Mouse (Mus musculus) layer of hippocampus, adult 8-10 months (tissue): ENCODE data around the gene Sema5a. TPM values are rescaled to one million over a fixed set of nuclear protein-coding genes. Genes with fewer than 3 reads are reported as not detected.

Experiments
- DNase-seq, 2 experiments: peaks; one replicate each; pipeline ENCODE4 v3.0.0; 2022; ENCODE audit warnings: low spot score in 2 of 2
- total RNA-seq, 4 experiments: library from RNA; stranded (reverse); gene quantifications; 2 replicates each; pipeline ENCODE4 v1.2.4; 2022

The Sema5a gene
- total RNA-seq, 4 experiments from 2014 or later: 61.4 to 71.1 (median 65.6) TPM

DNA sequence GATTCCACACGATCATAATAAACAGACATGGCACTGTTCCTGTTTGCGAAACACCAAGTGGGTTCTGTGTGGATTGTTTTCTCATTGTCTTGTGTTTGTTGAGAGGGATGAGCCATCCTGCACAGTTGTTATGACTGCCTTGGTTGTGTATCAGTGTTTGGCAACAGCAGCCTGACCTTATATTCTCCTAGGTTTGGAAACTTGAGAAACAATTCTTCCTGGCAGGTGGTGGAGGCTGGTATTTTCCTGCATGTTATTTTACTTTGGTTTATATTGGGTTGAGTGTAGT is 292.8 kb downstream of the Sema5a start:
- no peak for DNase-seq

DNA sequence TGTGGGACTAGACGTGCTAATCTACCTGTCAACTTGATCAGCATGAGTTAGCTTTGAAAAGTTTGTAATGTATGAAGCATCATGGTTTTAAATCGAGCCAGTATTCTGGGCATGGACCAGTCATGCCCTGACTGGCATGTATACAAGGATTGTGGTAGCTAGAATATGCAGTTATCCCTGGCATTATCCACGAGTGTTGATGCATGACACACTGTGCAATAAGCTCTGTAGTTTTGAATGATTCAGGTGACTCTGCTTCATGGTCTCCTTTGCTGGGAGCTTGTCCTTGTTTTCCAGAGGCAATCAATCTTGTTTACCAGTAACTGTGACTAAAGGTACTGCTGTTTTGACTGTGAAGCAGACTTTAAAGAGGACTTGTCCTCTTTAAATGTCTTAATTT is 293.5 kb downstream of the Sema5a start:
- no peak for DNase-seq

DNA sequence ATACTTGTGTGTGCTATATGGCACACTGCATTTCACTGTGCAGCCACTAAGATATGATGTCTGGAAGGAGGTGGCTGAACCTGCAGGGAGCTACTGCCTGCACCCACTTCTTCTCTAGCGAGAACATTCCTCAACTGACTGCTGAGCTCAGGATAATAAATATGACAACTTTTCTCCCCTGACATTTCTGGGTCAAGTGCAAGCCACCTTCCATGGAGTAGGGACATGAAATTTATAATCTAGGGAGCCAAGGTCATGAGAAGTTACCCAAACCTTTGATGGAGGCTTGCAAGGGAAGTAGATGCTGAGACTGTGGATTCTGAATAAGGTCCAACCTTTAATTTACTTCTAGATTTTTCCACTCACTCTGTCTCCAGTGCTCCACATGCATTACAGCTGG is 298.1 kb downstream of the Sema5a start:
- no peak for DNase-seq

DNA sequence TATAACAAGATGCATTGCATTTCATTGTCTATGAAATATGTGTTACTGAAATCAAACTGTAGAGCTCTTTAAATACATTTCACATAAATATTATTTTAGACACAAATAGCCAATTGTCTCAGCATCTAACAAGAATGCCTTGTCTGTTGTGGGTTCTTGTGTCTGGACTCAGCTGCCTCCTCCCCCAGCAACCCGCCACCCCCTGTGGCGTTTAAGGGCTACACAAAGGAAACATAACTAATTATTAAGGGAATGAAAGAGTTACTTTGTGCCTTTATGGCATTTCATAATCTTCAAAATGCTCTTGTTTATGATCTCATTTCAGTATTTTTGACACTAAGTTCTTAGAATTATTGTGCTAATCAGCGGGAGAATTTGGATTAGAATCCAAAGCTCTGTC is 298.6 kb downstream of the Sema5a start:
- DNase-seq: no peak

DNA sequence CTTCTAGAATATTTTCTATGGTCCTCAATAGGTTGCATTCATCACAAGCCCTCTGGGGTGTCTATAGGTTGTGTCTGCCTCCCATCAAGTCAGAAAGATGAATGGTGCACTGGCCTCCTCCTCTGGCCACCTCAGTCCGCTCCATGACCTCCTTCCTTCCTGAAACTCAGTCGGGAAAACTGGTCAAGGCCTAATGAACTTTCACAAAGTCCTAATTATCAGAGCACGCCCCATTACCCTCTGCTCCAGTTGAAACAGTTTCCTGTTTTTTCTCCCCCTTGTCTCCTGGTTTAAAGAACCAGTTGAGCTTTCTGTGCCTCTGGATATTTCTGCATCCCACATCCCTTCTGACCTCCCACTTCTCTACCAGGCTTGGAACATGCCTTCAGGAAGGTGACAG is 300.8 kb downstream of the Sema5a start:
- no peak for DNase-seq

DNA sequence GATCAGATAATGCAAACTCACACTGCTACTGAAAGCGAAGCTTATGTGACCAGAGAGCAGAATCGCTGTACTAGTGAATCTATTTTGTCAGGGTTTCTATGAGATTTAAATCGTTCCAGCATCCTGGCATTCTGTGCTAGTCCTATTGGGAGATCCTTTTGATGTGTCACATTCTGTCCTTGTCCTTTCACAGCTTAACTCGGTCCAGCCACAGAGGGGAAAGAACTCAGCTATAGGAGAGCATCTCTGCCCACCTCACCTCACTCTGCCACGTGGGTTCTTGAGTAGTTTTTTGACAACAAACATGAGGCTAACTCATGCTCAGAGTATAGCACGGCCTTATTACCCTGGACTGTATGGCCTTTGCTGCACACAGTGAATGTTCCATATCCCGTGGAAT is 302.1 kb downstream of the Sema5a start:
- no peak for DNase-seq

DNA sequence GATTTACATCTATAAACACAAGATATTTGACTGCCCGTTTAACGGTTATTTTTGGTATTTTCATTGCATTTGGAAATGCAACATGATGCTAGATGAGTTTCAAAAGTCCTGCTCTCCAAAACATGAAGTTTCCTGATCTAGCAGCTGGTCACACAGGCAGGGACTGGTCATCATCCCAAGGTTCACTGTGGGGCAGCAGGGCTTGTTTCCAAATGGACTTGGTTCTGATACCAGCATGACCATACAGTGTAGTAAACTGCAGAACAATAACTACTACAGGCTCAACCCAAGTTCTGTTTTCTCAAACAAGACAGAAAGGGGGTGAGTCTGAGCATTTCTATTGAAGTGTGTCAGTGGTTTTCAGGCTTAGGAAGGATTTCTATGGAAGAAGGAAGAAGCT is 314.3 kb downstream of the Sema5a start:
- no peak for DNase-seq

DNA sequence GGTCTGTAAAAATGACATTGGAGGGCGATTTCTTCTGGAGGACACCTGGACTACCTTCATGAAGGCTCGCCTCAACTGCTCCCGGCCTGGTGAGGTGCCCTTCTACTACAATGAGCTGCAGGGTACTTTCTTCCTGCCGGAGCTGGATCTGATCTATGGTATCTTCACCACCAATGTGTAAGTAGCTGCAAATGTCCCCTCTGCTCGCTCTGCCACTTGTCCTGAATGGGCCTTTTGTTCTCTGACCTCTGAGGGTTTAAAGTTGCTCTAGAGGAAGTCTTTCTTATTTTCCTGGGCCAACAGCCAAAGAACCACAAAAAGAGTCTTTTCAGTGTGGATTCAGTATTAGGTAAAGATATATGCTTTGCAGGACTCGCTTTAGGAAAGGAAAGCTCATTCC is 318.0 kb downstream of the Sema5a start:
- DNase-seq: no peak

DNA sequence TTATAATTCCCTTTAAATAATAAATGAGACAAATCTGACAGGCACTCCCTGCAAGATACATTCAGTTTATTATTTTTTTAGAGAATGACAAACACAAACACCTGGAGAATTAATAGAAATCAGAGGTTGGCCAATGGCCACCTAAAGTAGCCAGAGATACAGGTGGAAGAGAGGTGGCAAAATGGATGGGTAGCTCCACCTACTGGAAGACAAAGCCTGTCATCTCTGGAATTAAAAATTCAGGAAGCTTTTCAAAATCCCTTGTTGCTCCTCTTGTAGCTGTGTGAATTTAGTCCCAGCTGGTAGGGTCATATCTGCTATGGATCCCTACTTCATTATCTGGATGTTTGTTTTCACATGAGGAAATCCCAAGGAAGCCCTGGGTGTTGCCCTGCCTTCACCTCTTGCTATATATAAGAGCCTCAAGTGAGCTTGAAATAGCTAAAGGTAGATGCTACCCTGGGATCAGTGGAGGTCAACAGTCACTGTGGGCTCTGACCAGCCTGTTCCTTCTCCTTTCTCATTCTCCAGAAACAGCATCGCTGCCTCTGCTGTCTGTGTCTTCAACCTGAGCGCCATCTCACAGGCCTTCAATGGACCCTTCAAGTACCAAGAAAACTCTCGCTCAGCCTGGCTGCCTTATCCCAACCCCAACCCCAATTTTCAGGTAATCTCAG is 323.7 kb downstream of the Sema5a start:
- no peak for DNase-seq

DNA sequence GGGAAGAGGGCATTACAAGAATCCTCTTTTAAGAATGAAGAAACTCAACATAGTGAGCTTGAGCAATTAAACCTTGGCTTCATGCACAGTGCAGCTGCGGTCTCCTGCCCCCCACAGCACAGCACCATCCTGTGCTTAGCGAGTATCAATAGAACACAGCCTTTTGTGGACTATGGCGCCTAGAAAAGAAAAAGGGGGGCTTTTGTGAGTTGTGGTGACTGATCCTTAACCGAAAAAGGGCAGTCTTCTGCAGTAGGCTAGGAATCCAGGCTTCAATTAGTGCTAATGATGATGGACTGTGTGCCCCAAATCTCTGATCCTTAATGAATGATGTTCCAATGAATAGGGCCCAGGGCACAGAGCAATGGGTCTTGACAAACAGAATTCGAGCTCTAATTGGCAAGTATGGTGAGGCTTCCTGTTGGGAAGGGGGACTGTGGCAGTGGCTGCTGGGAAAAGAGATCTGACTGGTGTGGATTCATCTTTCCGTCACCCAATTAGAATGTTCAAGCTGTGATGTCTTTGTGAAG is 324.3 kb downstream of the Sema5a start:
- DNase-seq: no peak

DNA sequence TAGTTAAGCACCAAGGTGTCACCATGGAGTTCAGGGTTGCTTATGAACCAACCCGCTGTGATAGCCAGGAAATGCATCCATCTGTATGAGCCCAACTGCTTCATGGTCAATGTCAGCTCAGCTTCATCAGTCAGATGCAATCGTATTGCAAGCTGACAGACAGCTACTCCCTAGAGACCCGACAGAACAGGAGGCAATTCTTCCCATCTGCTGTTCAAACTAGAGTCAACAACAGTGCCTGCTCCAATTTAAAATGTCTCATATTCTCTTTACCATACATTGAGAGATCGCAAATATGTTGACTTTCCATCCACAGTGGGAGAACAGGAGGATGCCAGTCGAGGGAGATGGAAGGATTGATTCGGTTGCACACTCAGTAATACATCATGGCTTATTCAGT is 329.7 kb downstream of the Sema5a start:
- no peak for DNase-seq

DNA sequence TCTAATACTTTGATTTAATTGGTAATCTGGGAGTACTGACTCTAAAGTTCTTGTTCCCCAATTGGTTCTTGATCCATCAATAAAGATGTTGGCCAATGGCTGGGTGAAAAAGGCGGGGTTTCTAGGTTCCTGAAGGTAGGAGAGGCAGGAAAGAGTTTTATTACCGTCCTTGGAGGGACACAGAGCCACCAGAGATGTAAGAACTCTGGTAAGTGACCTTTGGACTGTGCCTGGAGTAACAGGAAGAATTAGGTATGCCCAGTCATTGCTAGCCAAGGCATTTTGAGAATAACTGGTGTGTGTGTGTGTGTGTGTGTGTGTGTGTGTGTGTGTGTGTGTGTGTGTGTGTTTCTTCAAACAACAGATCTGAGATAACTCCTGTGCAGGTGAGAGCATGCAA is 330.6 kb downstream of the Sema5a start:
- no peak for DNase-seq

DNA sequence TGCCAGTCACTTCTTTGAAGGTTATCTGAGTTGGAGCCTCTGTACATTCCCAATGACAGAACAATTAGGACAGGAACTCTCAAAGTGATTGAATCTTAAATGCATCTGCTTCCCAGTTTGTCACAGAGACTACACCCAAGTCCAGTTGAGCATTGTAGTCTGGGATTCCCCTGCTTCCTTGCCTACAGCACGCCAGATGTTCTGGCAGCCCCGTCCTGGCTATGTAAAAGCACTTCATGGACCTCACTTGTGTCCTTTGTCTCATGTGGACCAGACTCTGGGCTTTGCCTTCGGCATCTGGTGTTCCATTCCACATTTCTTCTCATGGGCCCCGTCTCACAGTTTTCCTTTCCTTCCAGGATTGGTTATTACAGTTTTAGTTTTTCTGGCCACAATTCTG is 334.7 kb downstream of the Sema5a start:
- no peak for DNase-seq

DNA sequence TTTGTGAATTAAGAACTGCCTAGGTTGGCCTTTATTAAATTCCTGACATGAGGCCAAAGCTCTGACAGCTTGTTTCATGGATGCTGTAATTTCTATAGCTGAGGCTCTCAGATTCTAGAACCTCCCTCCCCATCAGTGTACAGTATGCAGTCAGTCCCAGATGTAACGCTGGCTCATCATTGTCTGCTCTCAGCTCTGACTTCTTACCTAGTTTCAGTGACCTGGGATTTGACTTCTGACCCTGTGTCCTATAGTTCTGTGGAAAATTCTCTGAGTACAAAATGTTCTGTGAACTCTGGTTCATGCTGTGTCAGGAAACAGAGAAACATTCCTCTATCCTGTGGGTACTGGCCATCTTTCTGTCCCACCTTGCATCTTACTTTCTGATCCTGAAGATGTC is 346.0 kb downstream of the Sema5a start:
- no peak for DNase-seq

DNA sequence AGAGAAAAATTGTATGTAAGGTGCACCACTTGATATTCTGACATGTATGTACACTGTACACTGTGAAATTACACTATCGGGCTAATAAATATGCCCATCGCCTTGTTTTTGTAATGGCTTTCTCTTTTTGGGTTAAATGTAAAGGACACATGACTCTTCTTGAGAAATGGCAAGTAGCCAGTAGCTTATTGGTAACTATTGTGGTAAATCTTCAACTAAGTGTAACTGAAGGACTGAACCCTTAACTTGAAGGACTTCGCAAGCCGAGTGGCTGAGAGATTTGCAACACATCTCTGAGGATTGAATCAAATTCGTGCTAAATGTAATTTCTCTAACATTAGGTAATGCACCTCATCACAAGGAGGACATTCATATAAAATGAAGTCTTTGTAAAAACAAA is 349.1 kb downstream of the Sema5a start:
- DNase-seq: no peak

DNA sequence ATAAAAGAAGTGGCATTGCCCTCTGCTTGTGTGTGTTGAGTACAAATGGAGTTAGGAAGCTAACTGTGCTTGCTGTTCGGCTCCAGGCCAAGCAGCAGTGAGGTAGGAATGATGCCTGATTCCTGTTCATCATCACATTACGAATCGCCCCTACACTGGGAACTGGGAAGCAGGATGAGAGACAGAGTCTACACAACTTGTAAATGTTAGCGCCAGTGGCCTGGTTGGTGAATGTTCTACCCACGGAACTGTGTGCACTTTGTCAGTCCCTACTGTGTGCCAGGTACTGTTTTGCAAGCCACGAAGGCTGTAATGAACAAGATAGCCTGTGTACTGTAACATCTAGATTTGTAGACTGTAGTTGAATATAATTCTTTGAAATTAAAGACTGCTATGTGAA is 352.0 kb downstream of the Sema5a start:
- no peak for DNase-seq

DNA sequence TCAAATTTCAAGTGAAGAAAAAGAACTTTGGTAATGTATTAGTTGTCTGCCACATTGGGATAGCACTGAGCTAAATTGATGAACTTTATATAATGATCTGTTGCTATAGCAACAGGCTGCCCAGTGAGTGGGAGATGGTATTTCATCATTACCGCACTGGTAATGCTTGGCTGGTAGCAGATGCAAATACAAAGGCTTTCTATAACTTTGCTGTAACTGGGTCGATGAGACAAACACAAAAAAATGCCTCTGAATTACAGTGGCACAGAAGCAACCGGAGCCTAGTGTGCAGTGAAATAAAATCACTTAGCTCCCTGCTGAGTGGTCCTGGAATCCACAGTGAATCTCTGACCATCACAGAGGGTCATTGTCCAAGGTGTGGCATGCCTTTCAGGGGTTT is 352.6 kb downstream of the Sema5a start:
- DNase-seq: peak in 1 of 2 experiments; percentile 16

DNA sequence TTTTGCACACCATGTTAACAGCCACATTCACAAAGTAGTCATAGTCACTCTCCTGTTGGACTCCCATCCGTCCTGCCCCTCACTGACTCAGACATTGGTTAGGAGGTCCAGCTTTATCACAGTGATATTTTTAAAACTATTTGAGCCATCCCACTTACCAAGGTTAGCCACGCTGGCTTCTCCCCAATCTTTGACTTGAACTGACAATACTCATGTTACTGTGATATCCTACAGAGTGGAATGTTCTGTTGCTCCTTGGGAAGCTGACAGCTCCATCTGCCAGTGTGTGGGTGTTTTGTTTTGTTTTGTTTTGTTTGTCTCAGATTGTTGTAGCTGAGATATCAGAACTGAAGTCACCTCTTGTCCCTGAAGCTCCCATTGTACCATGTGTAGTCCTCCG is 362.6 kb downstream of the Sema5a start:
- no peak for DNase-seq

DNA sequence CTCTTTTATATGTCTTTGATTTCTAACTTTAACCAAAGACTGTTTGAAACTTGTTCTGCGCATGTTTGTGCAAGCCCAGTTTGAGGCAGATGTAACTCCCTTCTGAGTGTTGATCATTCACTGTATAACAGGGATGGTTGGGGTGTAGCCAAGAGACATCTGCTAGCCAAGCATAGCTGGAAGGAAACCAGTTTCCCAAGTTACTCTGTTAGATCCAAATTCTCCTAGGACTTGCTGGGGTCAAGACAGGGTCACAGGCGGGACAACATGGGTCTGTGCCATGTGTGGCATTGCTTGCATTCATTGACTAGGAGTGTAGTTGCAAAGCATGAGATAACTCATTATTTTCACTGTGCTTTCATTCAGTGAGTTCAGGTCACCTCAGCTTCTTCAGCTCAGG is 366.2 kb downstream of the Sema5a start:
- DNase-seq: peak in 1 of 2 experiments; percentile 11

DNA sequence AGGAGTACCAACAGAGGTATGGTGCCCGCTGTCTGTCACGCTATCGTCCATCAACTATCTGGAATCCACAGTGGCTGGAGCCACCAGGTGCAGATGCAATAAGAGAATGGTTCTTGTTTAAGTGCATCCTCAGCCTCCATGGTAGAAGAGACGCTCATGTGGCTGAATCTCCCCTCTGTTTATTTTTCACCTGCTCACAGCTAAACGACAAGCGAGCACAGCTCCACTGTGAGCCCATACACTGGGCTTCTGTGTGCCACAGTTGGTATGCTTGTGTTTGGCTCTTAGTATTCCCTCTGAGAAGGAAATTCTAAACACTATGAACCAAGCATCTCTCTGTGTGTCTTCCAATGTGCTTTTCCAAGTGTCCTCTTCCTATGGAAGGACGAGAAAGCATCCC is 366.6 kb downstream of the Sema5a start:
- no peak for DNase-seq

DNA sequence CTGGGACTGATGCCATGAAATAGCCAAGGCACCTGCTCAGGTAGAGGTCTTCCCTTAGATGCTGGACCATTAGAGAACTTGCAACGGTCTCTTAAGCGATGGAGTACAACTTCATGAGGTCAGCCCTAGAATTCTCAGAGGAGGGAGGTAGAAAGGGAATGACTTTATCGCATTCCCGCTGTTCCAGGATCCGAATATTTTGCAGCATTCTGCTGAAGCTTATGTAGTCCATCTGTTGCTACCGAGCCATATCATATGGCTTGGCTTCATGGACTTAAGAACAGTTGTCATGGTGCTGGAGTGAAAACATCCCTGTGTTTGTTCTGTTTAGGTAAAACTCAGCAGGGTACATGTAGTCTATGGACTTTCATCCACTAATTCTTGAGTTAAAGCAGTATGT is 369.1 kb downstream of the Sema5a start:
- peak in 1 of 2 experiments; percentile 29 for DNase-seq

DNA sequence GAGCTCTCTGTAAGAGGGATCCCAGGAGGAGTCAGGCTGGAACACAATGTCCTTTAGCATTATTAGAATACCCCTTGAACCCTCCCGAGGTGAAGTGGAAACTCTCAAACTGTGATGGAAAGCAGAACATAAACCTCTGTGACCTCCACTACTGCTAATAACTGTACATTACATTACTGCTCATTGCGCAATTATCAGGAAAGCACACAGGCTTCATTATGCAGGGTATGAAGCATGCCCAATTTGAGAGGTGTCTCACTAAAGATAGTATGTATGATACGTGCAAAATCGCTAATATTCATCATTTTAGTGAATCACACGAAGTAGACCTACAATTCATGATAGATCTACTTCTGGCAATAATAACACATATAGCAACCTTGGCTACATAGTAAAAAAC is 371.2 kb downstream of the Sema5a start:
- no peak for DNase-seq

DNA sequence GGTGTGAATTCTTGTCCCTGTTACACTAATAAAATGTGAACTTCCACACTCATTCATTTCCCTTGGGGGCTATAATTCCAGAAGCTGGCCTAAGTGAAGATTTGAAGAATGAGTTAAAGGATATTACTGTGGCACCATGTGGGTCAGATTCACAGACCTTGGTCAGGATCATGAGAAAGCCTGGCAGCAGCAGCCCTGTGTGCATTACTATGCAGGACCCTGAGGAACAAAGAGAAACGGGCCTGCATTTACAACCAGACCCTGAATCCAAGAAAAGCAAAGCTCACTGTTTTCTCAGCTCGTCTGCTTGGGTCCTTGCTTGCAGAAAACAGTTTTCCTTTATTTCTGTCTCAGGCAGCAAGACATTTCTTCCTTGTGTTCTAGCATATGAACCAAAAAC is 374.6 kb downstream of the Sema5a start:
- no peak for DNase-seq
